Mouse (Mus musculus): ENCODE measurements around the gene Msantd1. TPM values are rescaled to one million over a fixed set of nuclear protein-coding genes. Genes with fewer than 3 reads are reported as not detected.

Gene Msantd1
- total RNA-seq, 1 experiment: 1.1 TPM

DNA sequence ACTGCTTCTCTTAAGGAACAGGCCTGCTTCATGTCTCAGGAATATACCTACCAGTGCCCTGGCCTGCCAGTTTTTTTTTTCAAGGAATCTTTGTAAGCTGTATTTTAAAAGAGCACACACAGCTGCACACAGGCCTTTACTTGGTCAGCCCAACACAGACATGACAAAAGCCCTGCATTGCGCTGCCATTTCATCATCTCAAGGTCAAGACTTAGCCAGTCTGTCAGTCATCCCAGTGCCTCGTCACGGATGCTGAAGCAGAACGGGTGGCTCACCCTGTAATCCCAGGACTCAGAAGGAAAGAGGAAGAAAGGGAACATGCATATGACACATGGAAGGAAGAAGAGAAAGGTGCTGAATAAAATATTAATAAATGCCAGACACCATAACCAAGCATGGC is 19.8 kb downstream of the Msantd1 start:
- TF ChIP-seq CHD2 (IDR thresholded peaks at IDR 0.05; ENCODE audit: low read depth, low read length) (no peak), HCFC1 (IDR thresholded peaks at IDR 0.05; ENCODE audit: borderline replicate concordance, insufficient read depth, low read length) (no peak), MAFK (IDR thresholded peaks at IDR 0.05; ENCODE audit: insufficient read depth, low read depth, low read length) (no peak), ZNF384 (IDR thresholded peaks at IDR 0.05; ENCODE audit: low read depth, low read length) (no peak), ZC3H11A (IDR thresholded peaks at IDR 0.05; ENCODE audit: borderline replicate concordance, low read depth, low read length) (no peak)
- H3K4me1 ChIP-seq (ENCODE audit: control insufficient read depth in 2 of 2, insufficient read depth in 2 of 2, low read length in 2 of 2, poor library complexity in 1 of 2): no peaks in the 10 kb centered on the region
- in situ Hi-C loops (cut with MboI; ENCODE audit: low sequenced_read_pairs in 2 of 2, unreplicated experiment in 2 of 2): no loop called here
- DNase-seq (ENCODE audit: low read depth, low spot score): no peak
- no peaks in the 10 kb centered on the region for H3K9me3 ChIP-seq (ENCODE audit: control insufficient read depth, insufficient read depth, low read depth, low read length)
- no peak overlapping the region for H3K27ac ChIP-seq (ENCODE audit: insufficient read depth, low read depth, low read length, poor library complexity, severe bottlenecking)
- no peak overlapping the region for H3K9ac ChIP-seq (ENCODE audit: insufficient read depth, low read depth, low read length, poor library complexity, severe bottlenecking)
- no peaks in the 10 kb centered on the region for H3K36me3 ChIP-seq (ENCODE audit: control insufficient read depth, insufficient read depth, low read length, poor library complexity, severe bottlenecking)
- no peak overlapping the region for H3K4me3 ChIP-seq (ENCODE audit: insufficient read depth in 1 of 2, low read depth in 1 of 2, low read length in 2 of 2, poor library complexity in 1 of 2, severe bottlenecking in 1 of 2)

DNA sequence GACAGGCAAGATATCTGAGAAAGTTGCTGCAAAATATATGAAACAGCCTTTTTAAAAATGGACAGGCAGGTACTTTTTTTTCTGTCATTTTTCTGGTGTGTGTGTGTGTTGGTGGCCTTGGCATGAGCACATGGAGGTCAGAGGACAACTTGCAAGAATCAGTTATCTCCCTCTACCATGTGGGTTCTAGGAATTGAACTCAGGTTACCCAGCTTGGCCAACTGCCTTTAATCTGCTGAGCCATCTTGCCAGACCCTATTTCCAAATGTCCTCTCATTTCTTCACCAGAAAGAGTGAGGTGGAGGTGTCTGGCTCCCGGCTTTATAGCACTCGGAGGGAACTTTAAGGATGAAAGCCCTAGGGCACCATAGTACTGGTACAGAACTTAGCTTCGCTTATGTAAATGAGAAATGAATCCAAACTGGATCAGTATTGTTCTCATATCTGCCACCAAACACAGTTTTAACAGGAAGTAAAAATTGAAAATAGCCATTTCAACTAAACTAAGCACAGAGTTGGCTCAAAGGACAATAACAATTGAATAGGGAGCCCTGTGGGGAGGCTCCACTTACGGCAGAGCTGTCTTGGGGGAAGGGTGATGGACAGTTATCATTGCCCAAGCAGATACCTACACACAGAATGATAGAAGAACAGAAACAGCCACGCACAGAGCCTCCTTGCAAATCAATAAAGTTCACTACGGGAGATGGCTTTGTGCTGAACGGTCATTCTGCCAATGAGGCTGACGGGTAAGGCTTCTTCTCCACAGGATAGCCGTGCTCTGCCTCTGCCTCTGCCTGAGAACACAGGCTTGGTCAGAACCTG is 22.6 kb downstream of the Msantd1 start:
- Histone ChIP-seq H3K27ac (ENCODE audit: insufficient read depth, low read depth, low read length, poor library complexity, severe bottlenecking) (no peak overlapping the region), H3K9ac (ENCODE audit: insufficient read depth, low read depth, low read length, poor library complexity, severe bottlenecking) (no peak overlapping the region), H3K9me3 (ENCODE audit: control insufficient read depth, insufficient read depth, low read depth, low read length) (no peaks in the 10 kb centered on the region), H3K4me1 (ENCODE audit: control insufficient read depth in 2 of 2, insufficient read depth in 2 of 2, low read length in 2 of 2, poor library complexity in 1 of 2) (no peaks in the 10 kb centered on the region), H3K36me3 (ENCODE audit: control insufficient read depth, insufficient read depth, low read length, poor library complexity, severe bottlenecking) (no peaks in the 10 kb centered on the region), H3K4me3 (ENCODE audit: insufficient read depth in 1 of 2, low read depth in 1 of 2, low read length in 2 of 2, poor library complexity in 1 of 2, severe bottlenecking in 1 of 2) (no peak overlapping the region)
- TF ChIP-seq HCFC1 (IDR thresholded peaks at IDR 0.05; ENCODE audit: borderline replicate concordance, insufficient read depth, low read length): no peak
- no peak for TF ChIP-seq ZC3H11A (IDR thresholded peaks at IDR 0.05; ENCODE audit: borderline replicate concordance, low read depth, low read length)
- TF ChIP-seq CHD2 (IDR thresholded peaks at IDR 0.05; ENCODE audit: low read depth, low read length): no peak
- TF ChIP-seq MAFK (IDR thresholded peaks at IDR 0.05; ENCODE audit: insufficient read depth, low read depth, low read length): no peak
- no peak for TF ChIP-seq ZNF384 (IDR thresholded peaks at IDR 0.05; ENCODE audit: low read depth, low read length)
- in situ Hi-C loops (cut with MboI; ENCODE audit: low sequenced_read_pairs in 2 of 2, unreplicated experiment in 2 of 2): no loop called here
- no peak for DNase-seq (ENCODE audit: low read depth, low spot score)

DNA sequence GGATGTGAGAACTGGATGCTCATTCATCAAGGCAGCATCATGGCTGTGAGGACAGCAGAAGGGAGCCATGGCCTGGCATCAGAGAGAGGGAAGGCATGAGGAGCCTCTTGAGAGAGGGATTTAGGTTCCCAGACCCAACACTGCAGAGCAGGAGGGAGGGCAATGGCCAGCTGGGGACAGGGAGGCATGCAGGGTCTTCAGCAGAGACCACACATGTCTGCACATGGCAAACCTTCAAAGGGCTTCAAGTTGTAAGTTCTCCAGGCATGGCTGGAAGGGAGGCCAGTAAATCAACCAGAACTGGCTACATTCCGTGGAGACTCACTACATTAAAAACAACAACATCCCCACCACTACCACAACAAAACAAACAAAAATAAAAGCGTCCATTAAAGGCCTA is 23.3 kb downstream of the Msantd1 start:
- Histone ChIP-seq H3K9ac (ENCODE audit: insufficient read depth, low read depth, low read length, poor library complexity, severe bottlenecking) (no peak overlapping the region), H3K27ac (ENCODE audit: insufficient read depth, low read depth, low read length, poor library complexity, severe bottlenecking) (no peak overlapping the region)

DNA sequence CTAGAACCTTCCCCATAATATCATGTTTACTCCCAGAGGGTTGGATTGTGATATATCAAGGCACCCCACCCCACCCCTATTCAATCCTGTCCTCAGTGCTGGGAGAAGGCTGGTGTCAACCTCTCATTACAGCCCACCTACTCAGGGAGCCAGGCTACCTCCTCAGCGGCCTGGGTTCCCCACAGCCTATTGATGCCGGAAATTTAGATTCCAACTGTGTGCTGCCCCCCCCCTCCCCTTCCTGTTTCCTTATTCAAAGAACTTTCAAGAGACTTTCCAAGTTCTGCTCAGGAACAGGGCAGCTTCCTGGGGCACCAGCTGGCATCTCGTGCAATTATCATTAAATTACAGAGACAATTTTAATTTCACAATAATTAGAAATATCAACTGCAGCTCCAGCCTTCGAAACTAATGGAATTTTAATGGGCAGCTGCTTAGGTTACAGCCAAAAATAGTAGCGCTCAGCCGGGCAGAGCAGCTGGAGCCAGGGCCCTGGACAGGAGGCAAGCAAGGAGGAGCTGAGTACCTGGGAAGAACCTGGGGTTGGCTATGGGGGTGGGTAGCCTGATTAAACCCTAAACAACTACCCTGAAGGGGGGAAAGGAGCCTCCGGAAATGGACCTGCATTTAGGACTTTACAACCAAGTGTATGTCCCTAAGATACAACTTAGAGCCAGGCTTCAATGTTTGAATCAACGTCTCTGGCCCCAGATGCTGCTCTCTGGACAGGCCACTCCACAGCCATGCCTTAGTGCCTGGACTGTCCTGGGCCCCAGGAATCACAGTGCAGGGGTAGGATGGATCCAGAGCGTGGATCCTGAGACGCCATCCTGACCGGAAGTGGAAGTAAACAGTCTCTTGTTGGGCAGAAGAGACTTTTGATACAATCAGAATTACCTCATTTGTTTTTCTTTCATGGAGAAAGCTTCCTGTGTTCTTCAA is 24.0 kb downstream of the Msantd1 start:
- Histone ChIP-seq H3K36me3 (ENCODE audit: control insufficient read depth, insufficient read depth, low read length, poor library complexity, severe bottlenecking) (no peaks in the 10 kb centered on the region), H3K9me3 (ENCODE audit: control insufficient read depth, insufficient read depth, low read depth, low read length) (no peaks in the 10 kb centered on the region), H3K27ac (ENCODE audit: insufficient read depth, low read depth, low read length, poor library complexity, severe bottlenecking) (no peak overlapping the region), H3K4me3 (ENCODE audit: insufficient read depth in 1 of 2, low read depth in 1 of 2, low read length in 2 of 2, poor library complexity in 1 of 2, severe bottlenecking in 1 of 2) (no peak overlapping the region), H3K4me1 (ENCODE audit: control insufficient read depth in 2 of 2, insufficient read depth in 2 of 2, low read length in 2 of 2, poor library complexity in 1 of 2) (no peaks in the 10 kb centered on the region), H3K9ac (ENCODE audit: insufficient read depth, low read depth, low read length, poor library complexity, severe bottlenecking) (no peak overlapping the region)
- TF ChIP-seq MAFK (IDR thresholded peaks at IDR 0.05; ENCODE audit: insufficient read depth, low read depth, low read length): no peak
- TF ChIP-seq HCFC1 (IDR thresholded peaks at IDR 0.05; ENCODE audit: borderline replicate concordance, insufficient read depth, low read length): no peak
- no peak for TF ChIP-seq ZC3H11A (IDR thresholded peaks at IDR 0.05; ENCODE audit: borderline replicate concordance, low read depth, low read length)
- no peak for TF ChIP-seq CHD2 (IDR thresholded peaks at IDR 0.05; ENCODE audit: low read depth, low read length)
- TF ChIP-seq ZNF384 (IDR thresholded peaks at IDR 0.05; ENCODE audit: low read depth, low read length): no peak
- DNase-seq (ENCODE audit: low read depth, low spot score): no peak
- in situ Hi-C loops (cut with MboI; ENCODE audit: low sequenced_read_pairs in 2 of 2, unreplicated experiment in 2 of 2): no loop called here

More for the DNA sequence above, 23.3 kb downstream of the Msantd1 start:
- in situ Hi-C loops (cut with MboI; ENCODE audit: low sequenced_read_pairs in 2 of 2, unreplicated experiment in 2 of 2): no loop called here
- H3K36me3 ChIP-seq (ENCODE audit: control insufficient read depth, insufficient read depth, low read length, poor library complexity, severe bottlenecking): no peaks in the 10 kb centered on the region
- DNase-seq (ENCODE audit: low read depth, low spot score): no peak
- TF ChIP-seq HCFC1 (IDR thresholded peaks at IDR 0.05; ENCODE audit: borderline replicate concordance, insufficient read depth, low read length): no peak
- TF ChIP-seq CHD2 (IDR thresholded peaks at IDR 0.05; ENCODE audit: low read depth, low read length): no peak
- H3K4me3 ChIP-seq (ENCODE audit: insufficient read depth in 1 of 2, low read depth in 1 of 2, low read length in 2 of 2, poor library complexity in 1 of 2, severe bottlenecking in 1 of 2): no peak overlapping the region
- no peaks in the 10 kb centered on the region for H3K4me1 ChIP-seq (ENCODE audit: control insufficient read depth in 2 of 2, insufficient read depth in 2 of 2, low read length in 2 of 2, poor library complexity in 1 of 2)
- H3K9me3 ChIP-seq (ENCODE audit: control insufficient read depth, insufficient read depth, low read depth, low read length): no peaks in the 10 kb centered on the region
